Mouse (Mus musculus) brain, adult 10 weeks (tissue): ENCODE results near the gene Slitrk4. TPM values are rescaled to one million over a fixed set of nuclear protein-coding genes. Genes with fewer than 3 reads are reported as not detected.

Source experiments
- polyA plus RNA-seq: library from polyadenylated mRNA; stranded (reverse); fragments of 350-450 nt; fragmentation: Illumina TruSeq; extraction: RNeasy Lipid Tissue Mini Kit (QIAGEN cat#74804); gene quantifications from one replicate; pipeline ENCODE4 v1.2.3, GENCODE M21; 2015; ENCODE audit warnings: low read depth, low replicate concordance

Slitrk4 gene
- polyA plus RNA-seq = 22.1 TPM

DNA sequence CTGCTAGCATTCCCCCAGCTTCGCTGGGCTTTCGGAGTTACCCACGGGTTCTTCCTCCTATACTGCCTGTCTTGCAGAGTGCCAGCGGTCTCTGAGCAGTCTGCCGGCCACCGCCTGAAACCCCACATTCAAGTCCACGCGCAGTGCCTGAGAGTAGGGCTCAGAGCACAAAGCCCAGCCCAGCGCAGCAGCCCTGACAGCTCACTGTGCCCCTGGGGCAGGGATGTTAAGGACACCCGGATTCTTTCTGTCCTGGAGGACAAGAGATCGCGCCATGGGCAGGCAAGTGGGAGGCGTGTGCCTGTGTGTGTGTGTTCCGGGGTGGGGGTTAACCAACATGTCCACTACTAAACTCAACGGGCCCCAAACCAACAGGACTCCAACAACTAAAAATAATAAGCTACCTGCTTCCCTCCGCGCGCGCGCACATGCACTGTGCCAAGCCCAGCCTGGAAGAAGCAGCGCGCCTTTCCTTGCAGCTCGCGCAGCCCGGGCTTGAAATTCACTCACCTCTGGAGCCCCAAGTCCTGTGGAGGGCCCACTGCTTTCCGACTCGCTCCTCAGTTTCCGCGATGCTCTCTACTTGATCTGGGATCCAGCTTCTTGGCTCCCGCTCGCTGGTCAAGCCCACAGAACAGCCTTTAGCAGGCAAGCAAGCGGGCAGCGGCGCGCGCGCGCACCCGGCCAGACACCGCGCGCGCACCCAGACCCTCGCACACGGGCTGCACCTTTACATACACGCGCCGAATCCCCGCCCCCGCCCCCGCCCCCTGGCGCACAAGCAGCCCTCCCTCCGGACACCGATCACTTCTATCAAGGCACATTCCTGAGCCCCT, at the start of gene Slitrk4:
Gene Slitrk4, minus strand, starts transcription at position 707 of the 836 bp plus-strand sequence.

Other genes starting within 250 kb of the Slitrk4 start
- not detected for gene Gm6760, start 124.8 kb downstream of the Slitrk4 start, polyA plus RNA-seq
- not detected for gene 3830417A13Rik, start 103.4 kb downstream of the Slitrk4 start, polyA plus RNA-seq